ENCODE assay signal across 1 mouse cellular context in the genomic region with DNA sequence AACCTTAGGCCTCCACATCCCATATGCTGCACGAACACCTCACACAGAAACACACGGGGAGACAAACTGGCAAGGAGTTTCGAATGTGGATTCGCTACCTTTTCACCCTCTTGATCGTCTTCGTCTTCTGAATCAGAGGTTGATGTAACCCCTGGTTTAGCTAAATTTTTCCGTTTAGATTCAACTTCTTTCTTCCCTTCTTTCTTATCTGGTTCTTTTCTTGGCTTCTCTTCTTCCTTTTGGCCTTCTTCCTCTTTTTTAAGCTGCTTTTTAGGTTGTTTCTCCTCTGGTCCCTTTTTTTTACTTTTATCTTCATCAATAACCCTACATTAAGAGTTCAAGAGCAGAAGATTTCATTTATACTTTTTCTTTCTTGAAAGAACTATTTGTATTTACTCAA.
TF ChIP-seq lines count a peak whose summit lies in the region.

No protein-coding gene starts in this region.

TF ChIP-seq in MEL, 35 proteins besides CTCF, POLR2A, EP300 and RAD21 (continued from another document):
- TF ChIP-seq SIN3A (IDR thresholded peaks at IDR 0.05; ENCODE audit: low read length) (peak; percentile 67), MXI1 (IDR thresholded peaks at IDR 0.05; ENCODE audit: low read depth, low read length) (no peak), MAFK (IDR thresholded peaks at IDR 0.05; ENCODE audit: borderline replicate concordance, low read depth, low read length) (no peak), ZNF384 (IDR thresholded peaks at IDR 0.05; ENCODE audit: low read depth, low read length) (peak; percentile 94), SMC3 (IDR thresholded peaks at IDR 0.05; ENCODE audit: low read depth, low read length) (no peak), POLR2AphosphoS2 (IDR thresholded peaks at IDR 0.05; ENCODE audit: low read length) (0 out of 2 replicates have a peak, but pooled peaks have one; percentile 29), MYC (IDR thresholded peaks at IDR 0.05; ENCODE audit: low read depth, low read length) (0 out of 2 replicates have a peak, but pooled peaks have one; percentile 4), ZC3H11A (IDR thresholded peaks at IDR 0.05; ENCODE audit: low read depth, low read length) (no peak), BHLHE40 (IDR thresholded peaks at IDR 0.05; ENCODE audit: borderline replicate concordance, low read depth, low read length) (no peak)
